Mouse (Mus musculus) ES-E14 (cell line): Measurements from ENCODE around the gene Amigo1. TPM values are rescaled to one million over a fixed set of nuclear protein-coding genes. Genes with fewer than 3 reads are reported as not detected.
A peak's percentile ranks its signal among the peaks of the same experiment; 100 is the strongest.

Experiments used
- DNase-seq: peaks from one replicate; pipeline ENCODE4 v3.0.0-alpha.2; 2013; ENCODE audit warnings: low read depth, low spot score
- H3K27ac ChIP-seq: 2 replicates; pipeline ENCODE4 v1.5.1; 2012; ENCODE audit warnings: low read depth, mild to moderate bottlenecking, low read length, moderate library complexity, mixed read lengths; ENCODE audit not compliant: poor library complexity, insufficient read depth, severe bottlenecking
- H3K36me3 ChIP-seq: 2 replicates; pipeline ENCODE4 v1.6.1; 2012; ENCODE audit warnings: mild to moderate bottlenecking, low read length, moderate library complexity, mixed read lengths; ENCODE audit not compliant: control insufficient read depth, poor library complexity, insufficient read depth, severe bottlenecking
- H3K4me1 ChIP-seq, 2 experiments: fragments of 150-350 bp in 1 of 2; sonication (generic) in 1 of 2; 2 replicates each; pipeline ENCODE4 v1.6.1; 2012; ENCODE audit warnings: low read length in 2 of 2, mild to moderate bottlenecking in 1 of 2, mixed read lengths in 1 of 2; ENCODE audit not compliant: control insufficient read depth in 2 of 2, insufficient read depth in 2 of 2, poor library complexity in 1 of 2
- H3K4me3 ChIP-seq, 2 experiments: fragments of 150-350 bp in 1 of 2; sonication (generic) in 1 of 2; 2 replicates each; pipeline ENCODE4 v1.5.1; 2012; ENCODE audit warnings: low read length in 2 of 2, low read depth in 1 of 2, mild to moderate bottlenecking in 1 of 2, mixed read lengths in 1 of 2; ENCODE audit not compliant: insufficient read depth in 1 of 2, poor library complexity in 1 of 2, severe bottlenecking in 1 of 2
- H3K9ac ChIP-seq: 2 replicates; pipeline ENCODE4 v1.6.1; 2012; ENCODE audit warnings: low read depth, mild to moderate bottlenecking, low read length, mixed read lengths; ENCODE audit not compliant: poor library complexity, insufficient read depth, severe bottlenecking
- H3K9me3 ChIP-seq: fragments of 150-350 bp; sonication (generic); 2 replicates; pipeline ENCODE4 v1.6.1; 2012; ENCODE audit warnings: low read depth, mild to moderate bottlenecking, low read length; ENCODE audit not compliant: control insufficient read depth, insufficient read depth
- CHD2 ChIP-seq: IDR thresholded peaks from 2 replicates; pipeline ENCODE4 v1.6.1; 2014; ENCODE audit warnings: mild to moderate bottlenecking, low read depth, low read length, inconsistent platforms
- HCFC1 ChIP-seq: IDR thresholded peaks from 2 replicates; pipeline ENCODE4 v1.6.1; 2012; ENCODE audit warnings: low read length, inconsistent platforms, borderline replicate concordance; ENCODE audit not compliant: insufficient read depth
- MAFK ChIP-seq: IDR thresholded peaks from 2 replicates; pipeline ENCODE4 v1.6.1; 2014; ENCODE audit warnings: mild to moderate bottlenecking, low read depth, low read length, inconsistent platforms; ENCODE audit not compliant: insufficient read depth
- ZC3H11A ChIP-seq: IDR thresholded peaks from 2 replicates; pipeline ENCODE4 v1.6.1; 2012; ENCODE audit warnings: low read depth, mild to moderate bottlenecking, inconsistent platforms, low read length, borderline replicate concordance
- ZNF384 ChIP-seq: IDR thresholded peaks from 2 replicates; pipeline ENCODE4 v1.6.1; 2012; ENCODE audit warnings: low read depth, low read length, inconsistent platforms
- in situ Hi-C, 2 experiments: fragments of 600-800 bp; cut with MboI; formaldehyde crosslinking; loops; one replicate each; pipeline ENCODE4 v1.15.1; 2025; ENCODE audit warnings: low sequenced_read_pairs in 2 of 2, inconsistent platforms in 1 of 2; ENCODE audit not compliant: unreplicated experiment in 2 of 2
- total RNA-seq: library from RNA; depleted of rRNA; stranded (reverse); fragments of 300-350 nt; gene quantifications from 2 replicates; pipeline ENCODE4 v1.2.3, GENCODE M21; 2012

Gene Amigo1
- total RNA-seq, 1 experiment: 2.1 TPM

DNA sequence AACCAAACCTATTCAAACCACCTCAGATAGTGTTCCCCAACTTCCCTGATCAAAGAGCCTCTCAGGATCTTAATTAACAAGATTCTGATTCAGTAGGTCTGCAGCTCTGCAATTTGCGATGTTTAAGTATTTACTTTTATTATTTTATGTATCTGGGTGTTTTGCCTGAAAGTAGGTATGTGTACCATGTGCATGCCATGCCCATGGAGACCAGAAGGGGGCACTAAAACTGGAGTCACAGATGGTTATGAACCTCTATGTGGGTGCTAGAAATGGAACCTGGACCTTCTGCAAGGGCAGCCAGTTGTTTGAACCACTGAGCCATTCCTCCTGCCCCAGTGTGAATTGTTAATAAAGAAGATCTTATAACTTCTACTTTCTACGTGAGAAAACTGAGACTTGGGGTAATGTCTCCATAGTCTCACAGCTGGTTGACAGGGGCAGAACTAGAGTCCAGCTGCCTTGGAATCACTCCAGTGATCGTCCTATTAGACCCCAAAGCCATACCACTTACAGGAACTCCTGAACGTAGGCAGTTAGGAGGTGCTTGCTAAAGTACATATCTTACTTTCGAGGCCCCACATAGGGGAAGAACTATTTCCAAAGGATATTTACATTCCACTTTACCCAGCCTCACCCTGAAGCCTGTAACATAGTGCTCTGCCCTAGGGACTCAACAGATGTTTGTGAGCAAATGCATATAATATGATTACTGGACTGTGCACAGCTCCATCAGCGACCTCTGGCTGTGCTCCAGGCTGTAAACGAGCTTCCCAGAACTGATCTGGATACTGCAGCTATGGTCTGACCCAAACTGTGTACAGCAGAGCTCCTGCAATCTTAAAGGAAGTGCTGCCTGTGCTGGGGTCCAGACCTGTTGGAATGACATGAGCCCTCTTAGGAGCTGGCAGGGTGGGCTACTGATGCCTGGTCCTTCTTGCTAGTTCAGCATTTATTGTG, 7.1 kb upstream of the Amigo1 start:
- Histone ChIP-seq H3K4me1 (no peaks in the 10 kb centered on the region), H3K9me3 (no peaks in the 10 kb centered on the region), H3K9ac (no peak overlapping the region), H3K4me3 (no peak overlapping the region), H3K36me3 (no peaks in the 10 kb centered on the region), H3K27ac (no peak overlapping the region)
- in situ Hi-C loops: no loop called here
- DNase-seq: no peak
- TF ChIP-seq ZC3H11A (no peak), ZNF384 (no peak), MAFK (no peak), HCFC1 (no peak), CHD2 (no peak)

DNA sequence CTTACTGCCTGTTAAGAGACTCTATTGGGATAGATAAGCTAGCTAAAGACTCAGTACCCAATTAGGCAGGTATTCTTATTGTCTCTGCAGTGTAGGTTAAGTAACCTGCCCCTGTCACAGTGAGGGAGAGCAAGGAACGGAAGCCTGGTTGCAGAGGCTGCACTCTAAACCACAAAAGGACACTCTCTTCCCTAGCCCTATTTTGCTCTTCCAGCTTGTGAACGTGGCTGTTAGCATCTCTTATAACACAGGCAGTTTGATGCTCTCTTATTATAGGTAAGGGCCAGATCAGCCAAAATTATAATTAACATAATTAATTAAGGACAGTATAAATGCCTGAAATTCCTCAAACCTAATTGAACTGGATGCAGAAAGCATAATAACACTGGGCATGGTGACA, 5.6 kb upstream of the Amigo1 start:
- no peak for DNase-seq
- H3K36me3 ChIP-seq: no peaks in the 10 kb centered on the region
- no peaks in the 10 kb centered on the region for H3K9me3 ChIP-seq
- no peak overlapping the region for H3K27ac ChIP-seq
- H3K4me1 ChIP-seq: no peaks in the 10 kb centered on the region
- TF ChIP-seq CHD2: no peak
- no peak for TF ChIP-seq HCFC1
- no peak for TF ChIP-seq ZC3H11A
- no peak for TF ChIP-seq ZNF384
- TF ChIP-seq MAFK: no peak
- in situ Hi-C loops: no loop called here
- H3K4me3 ChIP-seq: no peak overlapping the region
- no peak overlapping the region for H3K9ac ChIP-seq

DNA sequence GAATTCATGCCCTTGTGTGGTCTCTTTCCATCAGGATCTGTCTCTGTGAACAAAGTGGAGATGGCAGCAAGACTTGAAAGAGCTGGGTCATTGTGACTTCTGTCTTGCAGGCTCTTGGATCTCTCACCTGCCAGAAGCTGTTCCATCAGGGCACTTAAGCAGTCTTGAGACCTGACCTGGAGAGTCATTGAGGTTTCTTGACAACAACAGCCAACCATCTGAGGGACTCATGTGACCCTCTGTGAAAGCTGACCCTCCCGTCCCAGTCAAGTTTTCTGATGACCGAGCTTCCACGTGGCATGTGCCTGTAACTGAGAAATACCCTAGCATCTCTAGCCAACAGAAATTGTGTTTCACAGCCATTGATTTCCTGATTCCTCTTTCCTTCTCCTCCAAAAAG, 1.4 kb upstream of the Amigo1 start:
- no peak for DNase-seq
- in situ Hi-C loops: no loop called here
- H3K4me3 ChIP-seq: no peak overlapping the region
- TF ChIP-seq CHD2: no peak
- no peak for TF ChIP-seq HCFC1
- no peak for TF ChIP-seq MAFK
- no peak for TF ChIP-seq ZNF384
- TF ChIP-seq ZC3H11A: no peak
- no peak overlapping the region for H3K27ac ChIP-seq
- no peak overlapping the region for H3K9ac ChIP-seq
- no peaks in the 10 kb centered on the region; the same call in 1 of the 2 replicates for H3K36me3 ChIP-seq
- no peaks in the 10 kb centered on the region for H3K9me3 ChIP-seq
- H3K4me1 ChIP-seq: peaks cover 3 to 21% of the 10 kb centered on the region in 2 experiments; a peak in 2 of 4 replicates

DNA sequence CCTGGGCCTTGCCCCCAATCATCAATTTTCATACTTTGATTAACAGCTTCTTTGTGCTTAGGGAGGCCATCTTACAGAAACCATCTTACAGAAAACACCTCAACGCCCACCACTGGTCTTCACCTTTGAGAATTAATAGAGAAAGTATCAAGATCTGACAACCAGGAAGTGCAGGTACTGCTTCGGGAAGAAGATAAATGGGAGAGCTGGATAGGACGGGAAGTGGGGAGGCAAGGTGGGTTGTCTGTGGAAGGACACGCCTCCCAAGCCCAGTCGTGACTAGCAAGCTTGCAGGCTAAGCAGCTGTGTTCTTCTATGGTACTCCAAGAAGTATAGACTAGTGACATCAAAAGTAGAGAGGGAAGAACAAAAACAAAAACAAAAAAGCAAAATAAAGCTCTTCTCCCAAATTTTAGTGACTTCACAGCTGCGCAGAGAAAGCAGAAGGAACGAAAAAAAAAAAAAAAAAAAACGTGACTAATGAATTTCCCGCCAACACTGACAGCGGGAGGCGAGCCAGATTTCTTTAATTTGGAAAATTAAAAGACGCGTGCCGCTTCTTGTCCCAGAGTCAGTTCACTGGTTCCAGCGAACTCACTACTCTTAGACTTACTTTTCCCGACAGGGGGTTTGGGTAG, 556 bp upstream of the Amigo1 start:
- Histone ChIP-seq H3K36me3 (no peaks in the 10 kb centered on the region; the same call in 1 of the 2 replicates), H3K4me3 (peak overlapping the region; percentile 90 to 96), H3K9me3 (no peaks in the 10 kb centered on the region), H3K27ac (no peak overlapping the region), H3K9ac (peak overlapping the region; percentile 92), H3K4me1 (peaks cover 3 to 23% of the 10 kb centered on the region in 2 experiments; a peak in 2 of 4 replicates)
- in situ Hi-C loops: no loop called here
- no peak for DNase-seq
- TF ChIP-seq ZNF384: peak; percentile 86
- TF ChIP-seq ZC3H11A: no peak
